Mouse (Mus musculus) heart, postnatal 10 days (tissue): Measurements from ENCODE around the gene Zfp354c. TPM values are rescaled to one million over a fixed set of nuclear protein-coding genes. Genes with fewer than 3 reads are reported as not detected.

Experiments used
- DNase-seq, 2 experiments: peaks; one replicate each; pipeline ENCODE4 v3.0.0; 2021
- intact Hi-C: fragments of 180-260 bp; cut with DNase I; formaldehyde crosslinking; loops from one replicate; pipeline ENCODE4 v1.15.1; 2025
- total RNA-seq, 2 experiments: library from RNA; stranded (reverse); gene quantifications; 2 replicates each; pipeline ENCODE4 v1.2.3; 2021

Zfp354c gene
- 1 to 10 TPM; 7.0 to 7.7 TPM for total RNA-seq

GRCm38 (mm10) chr11:50827010-50827953, at the start of gene Zfp354c:
Gene Zfp354c (minus strand): TSS chr11:50827724.
- DNase-seq: peak; percentile 88 to 90
- intact Hi-C loops: loop anchor here (5.0 kb wide), 3 partner anchors 90 to 230 kb away; partner anchors contain the start of genes Zfp2, Zfp354a and Zfp354b

- DNase-seq: peak in 1 of 2 experiments; percentile 10
Measured at GRCm38 (mm10) chr11:50850989-50851601, 23.6 kb upstream of the Zfp354c start.

GRCm38 (mm10) chr11:50850177-50850735, 22.7 kb upstream of the Zfp354c start, which contains the start of gene Grm6:
Gene Grm6 (plus strand): TSS chr11:50850685.
- no peak for DNase-seq
- intact Hi-C loops: no loop called here

More at GRCm38 (mm10) chr11:50850989-50851601, 23.6 kb upstream of the Zfp354c start:
- intact Hi-C loops: no loop called here

- intact Hi-C loops: no loop called here
- DNase-seq: no peak
Measured at GRCm38 (mm10) chr11:50849310-50849709, 21.8 kb upstream of the Zfp354c start.

- intact Hi-C loops: no loop called here
Measured at GRCm38 (mm10) chr11:50848520-50849137, 21.1 kb upstream of the Zfp354c start.

GRCm38 (mm10) chr11:50847047-50847446, 19.5 kb upstream of the Zfp354c start:
- intact Hi-C loops: no loop called here
- no peak for DNase-seq

More at GRCm38 (mm10) chr11:50848520-50849137, 21.1 kb upstream of the Zfp354c start:
- no peak for DNase-seq

- intact Hi-C loops: no loop called here
- no peak for DNase-seq
Measured at GRCm38 (mm10) chr11:50845951-50846350, 18.4 kb upstream of the Zfp354c start.

GRCm38 (mm10) chr11:50841023-50841735, 13.7 kb upstream of the Zfp354c start, which contains the start of gene Zfp879:
Gene Zfp879 (minus strand): TSS chr11:50841552.
- DNase-seq: peak; percentile 90 to 92
- intact Hi-C loops: loop anchor here (1.0 kb wide), 1 partner anchor 46 kb away; the partner anchor contains the start of gene Zfp454

- intact Hi-C loops: no loop called here
- no peak for DNase-seq
Measured at GRCm38 (mm10) chr11:50835727-50836126, 8.2 kb upstream of the Zfp354c start.

- DNase-seq: no peak
- intact Hi-C loops: loop anchor here (5.0 kb wide), 3 partner anchors 91 to 231 kb away; partner anchors contain the start of genes Zfp2, Zfp354a and Zfp354b
Measured at GRCm38 (mm10) chr11:50826214-50826613, 1.3 kb downstream of the Zfp354c start.

- intact Hi-C loops: no loop called here
- DNase-seq: no peak
Measured at GRCm38 (mm10) chr11:50814233-50814632, 13.3 kb downstream of the Zfp354c start.

GRCm38 (mm10) chr11:50798836-50799235, 28.7 kb downstream of the Zfp354c start:
- intact Hi-C loops: no loop called here
- DNase-seq: no peak

- intact Hi-C loops: no loop called here
- no peak for DNase-seq
Measured at GRCm38 (mm10) chr11:50797674-50798073, 29.9 kb downstream of the Zfp354c start.

GRCm38 (mm10) chr11:50771006-50771405, 56.5 kb downstream of the Zfp354c start:
- intact Hi-C loops: no loop called here
- DNase-seq: no peak

GRCm38 (mm10) chr11:50768995-50769749, 58.4 kb downstream of the Zfp354c start:
- intact Hi-C loops: loop anchor here (1.0 to 2.0 kb wide), 4 partner anchors 145 to 326 kb away; partner anchors contain the start of gene Adamts2
- peak; percentile 91 to 94 for DNase-seq

- DNase-seq: peak; percentile 30 to 61
- intact Hi-C loops: no loop called here
Measured at GRCm38 (mm10) chr11:50767039-50767438, 60.5 kb downstream of the Zfp354c start.

GRCm38 (mm10) chr11:50766461-50766860, 61.1 kb downstream of the Zfp354c start:
- DNase-seq: no peak
- intact Hi-C loops: no loop called here
